Mouse (Mus musculus): ENCODE data around the gene Rcor3. TPM values are rescaled to one million over a fixed set of nuclear protein-coding genes. Genes with fewer than 3 reads are reported as not detected.
A peak's percentile ranks its signal among the peaks of the same experiment; 100 is the strongest.

Gene Rcor3
- polyA plus RNA-seq, 1 experiment from 2014 or later, result 31.0 TPM

DNA sequence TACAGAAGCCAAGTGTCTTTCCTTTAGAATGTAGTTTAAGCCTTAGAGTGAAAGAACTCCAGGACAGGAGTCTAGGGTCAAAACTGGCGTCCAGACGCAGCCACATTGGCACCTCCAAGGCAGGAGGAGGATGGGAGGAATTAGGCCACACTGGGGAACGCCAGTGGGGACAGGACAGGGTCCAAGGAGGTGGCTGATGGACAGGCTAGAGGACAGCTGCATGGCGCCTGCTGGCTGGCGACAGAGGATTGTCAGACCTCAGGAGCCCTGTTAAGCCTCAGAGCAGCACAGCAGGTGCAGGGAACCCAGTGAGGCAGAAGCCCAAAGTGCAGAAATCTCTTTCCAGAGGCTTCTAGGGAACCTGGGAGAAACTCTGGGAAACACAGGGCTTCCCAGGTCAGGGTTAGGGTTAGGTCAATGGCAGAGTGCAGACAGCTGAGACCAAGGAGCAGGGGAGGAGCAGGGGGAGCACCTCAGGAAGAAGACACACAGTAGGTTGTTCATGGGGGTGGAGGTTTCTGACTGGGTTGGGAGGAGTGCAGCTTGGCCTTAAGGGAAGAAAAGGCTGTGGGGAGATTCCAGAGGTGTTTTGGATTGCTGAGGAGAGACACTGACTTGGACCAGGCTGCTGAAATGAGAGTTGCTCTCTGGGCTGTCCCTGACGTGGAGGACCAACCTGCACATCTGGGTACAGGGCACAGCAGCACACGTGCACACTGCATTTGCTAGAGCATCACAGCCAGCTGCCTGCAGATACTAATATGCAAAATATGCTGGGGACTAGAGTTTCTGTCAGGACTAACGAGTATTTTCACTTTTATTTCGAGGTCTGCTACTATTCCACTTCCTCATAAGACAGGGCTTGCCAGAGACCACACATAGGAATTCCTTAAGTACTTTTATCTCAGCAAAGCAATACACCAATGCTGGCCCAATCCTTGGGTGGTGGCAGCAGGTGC, 48.4 kb downstream of the Rcor3 start:
- TF ChIP-seq CTCF (IDR thresholded peaks at IDR 0.05; ENCODE audit: low read depth), result no peak
- no peak overlapping the region for H3K27ac ChIP-seq (ENCODE audit: low read depth)
- H3K4me1 ChIP-seq (ENCODE audit: insufficient read depth), result peaks cover 13% of the 10 kb centered on the region
- peaks cover 3% of the 10 kb centered on the region; the same call in 1 of the 2 replicates for H3K36me3 ChIP-seq (ENCODE audit: insufficient read depth)
- no peak overlapping the region for H3K4me2 ChIP-seq
- no peak for DNase-seq
- 63% methylated on average over 9 of the region's 9 CpGs for WGBS
- ATAC-seq (ENCODE audit: insufficient read depth), result no peak
- H3K9ac ChIP-seq, result no peak overlapping the region
- H3K27me3 ChIP-seq (ENCODE audit: insufficient read depth, low read length), result peaks cover 7% of the 10 kb centered on the region; the same call in 1 of the 2 replicates
- H3K4me3 ChIP-seq (ENCODE audit: low read depth, low read length), result no peak overlapping the region
- H3K9me3 ChIP-seq (ENCODE audit: low read depth, low read length), result no peaks in the 10 kb centered on the region

DNA sequence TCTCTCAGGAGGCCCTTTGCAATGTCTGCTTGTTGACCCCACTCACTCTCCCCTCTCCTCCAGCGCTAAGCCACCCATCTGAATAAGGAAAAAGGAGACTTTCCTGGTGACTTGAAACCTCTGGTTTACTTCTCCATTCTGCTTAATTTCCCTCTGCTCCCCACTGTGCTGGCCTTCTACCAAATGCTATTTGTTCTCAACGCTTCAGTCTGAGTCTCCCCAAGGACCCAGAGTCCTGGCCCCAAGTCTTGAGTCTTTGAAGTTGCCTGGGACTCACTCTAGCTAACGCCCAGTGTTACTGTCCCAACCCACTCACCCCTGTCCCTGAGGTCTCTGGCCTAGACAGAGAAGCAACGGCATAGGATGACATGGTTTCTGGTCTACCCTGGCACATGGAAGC, 49.9 kb downstream of the Rcor3 start:
- H3K27ac ChIP-seq (ENCODE audit: low read depth), result no peak overlapping the region
- TF ChIP-seq CTCF (IDR thresholded peaks at IDR 0.05; ENCODE audit: low read depth), result no peak
- peaks cover 3% of the 10 kb centered on the region; the same call in 1 of the 2 replicates for H3K36me3 ChIP-seq (ENCODE audit: insufficient read depth)
- DNase-seq (peak; percentile 24), ATAC-seq (ENCODE audit: insufficient read depth) (no peak)
- H3K4me3 ChIP-seq (ENCODE audit: low read depth, low read length), result no peak overlapping the region
- H3K4me2 ChIP-seq, result no peak overlapping the region
- H3K4me1 ChIP-seq (ENCODE audit: insufficient read depth), result peaks cover 13% of the 10 kb centered on the region
- no peaks in the 10 kb centered on the region for H3K9me3 ChIP-seq (ENCODE audit: low read depth, low read length)
- H3K27me3 ChIP-seq (ENCODE audit: insufficient read depth, low read length), result peaks cover 7% of the 10 kb centered on the region; the same call in 1 of the 2 replicates
- WGBS, result 63% methylated on average over 4 of the region's 4 CpGs
- H3K9ac ChIP-seq, result no peak overlapping the region

- peak; percentile 33 for DNase-seq
- peak; percentile 18; the same call in 1 of the 2 replicates for ATAC-seq (ENCODE audit: insufficient read depth)
- WGBS, result 55% methylated on average over 4 of the region's 4 CpGs
- Histone ChIP-seq H3K27me3 (ENCODE audit: insufficient read depth, low read length) (peaks cover 7% of the 10 kb centered on the region; the same call in 1 of the 2 replicates), H3K9me3 (ENCODE audit: low read depth, low read length) (no peaks in the 10 kb centered on the region), H3K4me3 (ENCODE audit: low read depth, low read length) (no peak overlapping the region), H3K36me3 (ENCODE audit: insufficient read depth) (peaks cover 3% of the 10 kb centered on the region; the same call in 1 of the 2 replicates), H3K27ac (ENCODE audit: low read depth) (no peak overlapping the region), H3K4me2 (no peak overlapping the region), H3K9ac (no peak overlapping the region), H3K4me1 (ENCODE audit: insufficient read depth) (peaks cover 13% of the 10 kb centered on the region)
- TF ChIP-seq CTCF (IDR thresholded peaks at IDR 0.05; ENCODE audit: low read depth), result no peak
These were observed 50.8 kb downstream of the Rcor3 start for GRCm38 (mm10) chr1:192087098-192087497.

GRCm38 (mm10) chr1:192086279-192087037, 51.4 kb downstream of the Rcor3 start:
- Histone ChIP-seq H3K9me3 (ENCODE audit: low read depth, low read length) (peaks cover 6% of the 10 kb centered on the region; the same call in 1 of the 2 replicates), H3K36me3 (ENCODE audit: insufficient read depth) (peaks cover 3% of the 10 kb centered on the region; the same call in 1 of the 2 replicates), H3K4me3 (ENCODE audit: low read depth, low read length) (no peak overlapping the region), H3K4me2 (no peak overlapping the region), H3K27ac (ENCODE audit: low read depth) (no peak overlapping the region), H3K27me3 (ENCODE audit: insufficient read depth, low read length) (peaks cover 7% of the 10 kb centered on the region; the same call in 1 of the 2 replicates), H3K9ac (no peak overlapping the region), H3K4me1 (ENCODE audit: insufficient read depth) (peaks cover 13% of the 10 kb centered on the region)
- WGBS, result 75% methylated on average over 12 of the region's 12 CpGs
- TF ChIP-seq CTCF (IDR thresholded peaks at IDR 0.05; ENCODE audit: low read depth), result no peak
- no peak for DNase-seq
- no peak; the same call in 1 of the 2 replicates for ATAC-seq (ENCODE audit: insufficient read depth)

GRCm38 (mm10) chr1:192085218-192085617, 52.6 kb downstream of the Rcor3 start:
- no peak overlapping the region for H3K9ac ChIP-seq
- no peak for ATAC-seq (ENCODE audit: insufficient read depth)
- H3K4me1 ChIP-seq (ENCODE audit: insufficient read depth), result peaks cover 7% of the 10 kb centered on the region; the same call in 1 of the 2 replicates
- no peak overlapping the region for H3K4me3 ChIP-seq (ENCODE audit: low read depth, low read length)
- no peak overlapping the region for H3K4me2 ChIP-seq
- DNase-seq, result no peak
- TF ChIP-seq CTCF (IDR thresholded peaks at IDR 0.05; ENCODE audit: low read depth), result no peak
- 88% methylated on average over 10 of the region's 10 CpGs for WGBS
- no peak overlapping the region for H3K27ac ChIP-seq (ENCODE audit: low read depth)
- H3K9me3 ChIP-seq (ENCODE audit: low read depth, low read length), result peaks cover 11% of the 10 kb centered on the region; the same call in 1 of the 2 replicates
- H3K36me3 ChIP-seq (ENCODE audit: insufficient read depth), result peaks cover 3% of the 10 kb centered on the region; the same call in 1 of the 2 replicates
- no peaks in the 10 kb centered on the region for H3K27me3 ChIP-seq (ENCODE audit: insufficient read depth, low read length)

DNA sequence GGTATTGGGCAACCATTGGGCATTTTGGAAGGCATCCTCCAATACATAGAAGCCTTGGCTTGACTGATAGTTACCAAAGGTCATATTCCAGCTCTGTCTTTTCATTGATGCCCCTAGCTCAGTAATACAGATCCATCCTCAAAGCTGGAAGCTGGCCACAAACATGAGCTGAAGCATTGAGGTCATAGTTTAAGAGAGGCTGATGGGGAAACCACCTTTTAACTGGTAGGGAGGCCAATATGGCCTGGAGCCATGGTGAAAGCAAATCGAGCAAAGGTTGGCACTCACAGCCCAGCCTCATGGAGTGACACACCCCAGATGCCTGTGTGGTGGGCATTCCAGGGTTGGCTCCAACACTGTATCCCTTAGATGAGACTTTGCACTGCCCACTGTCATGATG, 55.2 kb downstream of the Rcor3 start:
- Histone ChIP-seq H3K9ac (no peak overlapping the region), H3K4me2 (no peak overlapping the region), H3K9me3 (ENCODE audit: low read depth, low read length) (peaks cover 11% of the 10 kb centered on the region; the same call in 1 of the 2 replicates), H3K36me3 (ENCODE audit: insufficient read depth) (no peaks in the 10 kb centered on the region), H3K4me3 (ENCODE audit: low read depth, low read length) (no peak overlapping the region), H3K4me1 (ENCODE audit: insufficient read depth) (peaks cover 17% of the 10 kb centered on the region; the same call in 1 of the 2 replicates), H3K27ac (ENCODE audit: low read depth) (no peak overlapping the region), H3K27me3 (ENCODE audit: insufficient read depth, low read length) (no peaks in the 10 kb centered on the region)
- no peak for ATAC-seq (ENCODE audit: insufficient read depth)
- DNase-seq, result no peak
- WGBS, result 93% methylated on average over 1 of the region's 1 CpGs
- TF ChIP-seq CTCF (IDR thresholded peaks at IDR 0.05; ENCODE audit: low read depth), result no peak

Data from lung, embryonic 14.5 days (tissue).